Mouse (Mus musculus): ENCODE measurements around the gene Vil1. TPM values are rescaled to one million over a fixed set of nuclear protein-coding genes. Genes with fewer than 3 reads are reported as not detected.

Vil1 gene
- polyA plus RNA-seq, 1 experiment from 2014 or later: 17.5 TPM

GRCm38 (mm10) chr1:74373372-74373771 is 35.8 kb upstream of the Vil1 start:
- no peak overlapping the region for H3K27ac ChIP-seq (ENCODE audit: low read length)
- ATAC-seq (ENCODE audit: low FRiP score, low TSS enrichment): no peak
- H3K4me1 ChIP-seq (ENCODE audit: insufficient read depth, low read length): 0 out of 2 replicates have a peak, but pooled peaks cover 2% of the 10 kb centered on the region
- H3K9ac ChIP-seq (replicated peaks; ENCODE audit: low read length): no peak overlapping the region
- H3K4me2 ChIP-seq (replicated peaks; ENCODE audit: low read depth, low read length): no peak overlapping the region
- H3K4me3 ChIP-seq (ENCODE audit: low read length): no peak overlapping the region
- 77% methylated on average over 4 of the region's 4 CpGs for WGBS
- no peaks in the 10 kb centered on the region for H3K9me3 ChIP-seq (ENCODE audit: low read length)
- H3K27me3 ChIP-seq (ENCODE audit: insufficient read depth, low read length): no peaks in the 10 kb centered on the region
- no peaks in the 10 kb centered on the region for H3K36me3 ChIP-seq (ENCODE audit: insufficient read depth, low read length)

DNA sequence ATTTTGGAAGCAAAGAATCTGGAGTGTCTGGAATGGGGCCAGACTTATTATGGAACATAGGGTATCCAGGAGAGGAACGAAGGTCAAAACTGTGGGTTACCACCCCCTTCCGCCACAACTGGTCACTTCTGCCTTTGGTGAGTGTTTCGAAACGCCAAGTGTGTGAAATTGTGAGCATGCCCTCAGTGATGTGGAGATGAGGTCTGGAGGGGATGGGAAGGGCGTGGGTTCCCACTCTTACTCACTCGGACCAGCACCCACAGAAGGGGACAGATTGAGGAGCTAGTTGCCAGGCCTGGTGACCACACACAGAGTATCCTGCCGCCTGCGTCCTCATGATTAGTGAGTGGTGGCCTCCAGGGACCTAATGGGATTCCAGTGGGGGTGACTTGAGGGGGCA is 34.2 kb upstream of the Vil1 start, which contains the start of gene Slc11a1:
Slc11a1 (plus strand) TSS at position 216 of the 400 bp plus-strand sequence.
- Histone ChIP-seq H3K27me3 (ENCODE audit: insufficient read depth, low read length) (no peaks in the 10 kb centered on the region), H3K4me2 (replicated peaks; ENCODE audit: low read depth, low read length) (no peak within 1 kb of the TSS), H3K36me3 (ENCODE audit: insufficient read depth, low read length) (no peaks in the 10 kb centered on the region), H3K27ac (ENCODE audit: low read length) (no peak within 1 kb of the TSS), H3K4me3 (ENCODE audit: low read length) (no peak within 1 kb of the TSS), H3K9me3 (ENCODE audit: low read length) (no peaks in the 10 kb centered on the region), H3K4me1 (ENCODE audit: insufficient read depth, low read length) (no peaks in the 10 kb centered on the region), H3K9ac (replicated peaks; ENCODE audit: low read length) (no peak within 1 kb of the TSS; the same call in 1 of the 2 replicates)
- no peak for ATAC-seq (ENCODE audit: low FRiP score, low TSS enrichment)
- 65% methylated on average over 8 of the region's 8 CpGs for WGBS

DNA sequence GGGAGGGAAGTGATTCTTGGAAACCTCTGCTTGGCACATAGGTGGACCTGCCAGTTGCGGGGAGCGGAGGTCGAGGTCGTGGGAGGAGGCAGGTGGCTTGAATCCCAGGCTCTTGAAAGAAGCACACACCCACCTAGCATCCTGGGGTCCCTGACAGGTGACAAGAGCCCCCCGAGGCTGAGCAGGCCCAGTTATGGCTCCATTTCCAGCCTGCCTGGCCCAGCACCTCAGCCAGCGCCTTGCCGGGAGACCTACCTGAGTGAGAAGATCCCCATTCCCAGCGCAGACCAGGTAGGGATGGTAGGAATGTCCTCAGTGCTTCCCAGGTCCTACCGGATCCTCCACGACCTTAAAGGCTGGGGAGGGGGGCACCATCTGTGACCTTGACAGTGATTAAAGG is 33.6 kb upstream of the Vil1 start:
- Histone ChIP-seq H3K9ac (replicated peaks; ENCODE audit: low read length) (no peak overlapping the region), H3K36me3 (ENCODE audit: insufficient read depth, low read length) (no peaks in the 10 kb centered on the region), H3K4me3 (ENCODE audit: low read length) (no peak overlapping the region), H3K27ac (ENCODE audit: low read length) (no peak overlapping the region), H3K27me3 (ENCODE audit: insufficient read depth, low read length) (no peaks in the 10 kb centered on the region), H3K4me1 (ENCODE audit: insufficient read depth, low read length) (no peaks in the 10 kb centered on the region), H3K4me2 (replicated peaks; ENCODE audit: low read depth, low read length) (no peak overlapping the region), H3K9me3 (ENCODE audit: low read length) (no peaks in the 10 kb centered on the region)
- no peak for ATAC-seq (ENCODE audit: low FRiP score, low TSS enrichment)
- 61% methylated on average over 10 of the region's 10 CpGs for WGBS

GRCm38 (mm10) chr1:74376396-74376795 is 32.8 kb upstream of the Vil1 start:
- Histone ChIP-seq H3K4me3 (ENCODE audit: low read length) (no peak overlapping the region), H3K4me1 (ENCODE audit: insufficient read depth, low read length) (no peaks in the 10 kb centered on the region), H3K27ac (ENCODE audit: low read length) (no peak overlapping the region), H3K9ac (replicated peaks; ENCODE audit: low read length) (no peak overlapping the region), H3K9me3 (ENCODE audit: low read length) (no peaks in the 10 kb centered on the region), H3K4me2 (replicated peaks; ENCODE audit: low read depth, low read length) (no peak overlapping the region), H3K36me3 (ENCODE audit: insufficient read depth, low read length) (no peaks in the 10 kb centered on the region), H3K27me3 (ENCODE audit: insufficient read depth, low read length) (no peaks in the 10 kb centered on the region)
- no peak for ATAC-seq (ENCODE audit: low FRiP score, low TSS enrichment)
- WGBS: 76% methylated on average over 4 of the region's 4 CpGs

DNA sequence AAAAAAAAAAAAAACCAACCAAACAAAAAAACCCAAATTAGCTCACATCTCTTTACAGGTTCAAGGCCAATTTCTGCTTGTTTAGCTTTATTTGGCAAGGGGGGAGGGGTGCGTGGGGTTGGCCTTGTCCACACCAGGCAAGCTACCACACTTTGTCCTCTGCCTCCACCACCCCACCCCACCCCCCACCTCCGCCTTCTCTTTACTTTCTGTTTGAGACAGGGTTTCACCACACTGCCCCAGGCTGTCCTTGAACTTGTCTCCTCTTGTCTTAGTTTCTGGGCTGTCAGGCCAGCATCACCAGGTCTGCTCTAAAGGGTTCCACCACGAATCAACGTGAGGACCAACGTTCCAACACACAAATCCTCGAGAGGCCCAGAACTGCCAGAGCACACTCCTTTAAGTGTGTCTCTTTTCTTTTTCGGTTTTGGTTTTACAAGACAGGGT is 30.1 kb upstream of the Vil1 start:
- no peak overlapping the region for H3K9ac ChIP-seq (replicated peaks; ENCODE audit: low read length)
- ATAC-seq (ENCODE audit: low FRiP score, low TSS enrichment): no peak
- WGBS: 80% methylated on average over 7 of the region's 7 CpGs
- no peak overlapping the region for H3K4me3 ChIP-seq (ENCODE audit: low read length)
- H3K27me3 ChIP-seq (ENCODE audit: insufficient read depth, low read length): no peaks in the 10 kb centered on the region
- H3K9me3 ChIP-seq (ENCODE audit: low read length): no peaks in the 10 kb centered on the region
- H3K4me1 ChIP-seq (ENCODE audit: insufficient read depth, low read length): no peaks in the 10 kb centered on the region
- no peak overlapping the region for H3K4me2 ChIP-seq (replicated peaks; ENCODE audit: low read depth, low read length)
- no peak overlapping the region for H3K27ac ChIP-seq (ENCODE audit: low read length)
- no peaks in the 10 kb centered on the region for H3K36me3 ChIP-seq (ENCODE audit: insufficient read depth, low read length)

DNA sequence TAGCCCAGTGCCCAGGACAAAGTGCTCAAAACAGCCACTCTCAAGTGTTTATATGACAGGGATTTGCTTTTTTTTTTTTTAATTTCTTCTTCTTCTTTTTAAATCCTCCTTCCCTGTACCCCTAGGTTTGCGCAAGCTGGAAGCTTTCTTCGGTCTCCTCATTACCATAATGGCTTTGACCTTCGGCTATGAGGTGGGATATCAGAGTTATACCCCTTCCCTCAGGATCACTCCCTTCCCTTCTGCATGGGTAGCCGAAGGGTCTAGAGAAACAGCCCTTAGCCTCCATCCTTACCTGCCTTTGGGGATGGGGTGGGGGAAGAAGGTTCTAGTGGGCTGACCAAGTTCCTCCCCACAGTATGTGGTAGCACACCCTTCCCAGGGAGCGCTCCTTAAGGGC is 28.7 kb upstream of the Vil1 start:
- no peaks in the 10 kb centered on the region for H3K9me3 ChIP-seq (ENCODE audit: low read length)
- no peaks in the 10 kb centered on the region for H3K4me1 ChIP-seq (ENCODE audit: insufficient read depth, low read length)
- no peaks in the 10 kb centered on the region for H3K27me3 ChIP-seq (ENCODE audit: insufficient read depth, low read length)
- no peak for ATAC-seq (ENCODE audit: low FRiP score, low TSS enrichment)
- no peak overlapping the region for H3K9ac ChIP-seq (replicated peaks; ENCODE audit: low read length)
- 83% methylated on average over 5 of the region's 5 CpGs for WGBS
- H3K4me2 ChIP-seq (replicated peaks; ENCODE audit: low read depth, low read length): no peak overlapping the region
- no peak overlapping the region for H3K27ac ChIP-seq (ENCODE audit: low read length)
- H3K36me3 ChIP-seq (ENCODE audit: insufficient read depth, low read length): no peaks in the 10 kb centered on the region
- H3K4me3 ChIP-seq (ENCODE audit: low read length): no peak overlapping the region

DNA sequence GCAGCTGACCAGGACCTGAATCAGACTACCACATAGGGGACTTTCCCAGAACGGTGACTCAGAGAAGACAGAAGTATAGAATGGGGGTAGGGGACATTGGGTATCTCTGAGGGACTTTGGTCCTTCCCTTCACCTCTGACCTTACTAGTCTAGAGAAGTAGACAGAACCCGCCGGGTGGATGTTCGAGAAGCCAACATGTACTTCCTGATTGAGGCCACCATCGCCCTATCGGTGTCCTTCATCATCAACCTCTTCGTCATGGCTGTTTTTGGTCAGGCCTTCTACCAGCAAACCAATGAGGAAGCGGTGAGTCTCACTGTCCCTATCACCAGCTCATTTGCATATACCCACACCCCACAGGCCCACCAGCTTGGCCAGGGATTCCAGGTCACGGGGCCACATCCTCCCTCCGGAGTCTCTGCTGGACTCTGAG is 27.6 kb upstream of the Vil1 start:
- WGBS: 85% methylated on average over 10 of the region's 10 CpGs
- H3K4me3 ChIP-seq (ENCODE audit: low read length): no peak overlapping the region
- H3K4me1 ChIP-seq (ENCODE audit: insufficient read depth, low read length): peaks cover 3% of the 10 kb centered on the region; the same call in 1 of the 2 replicates
- no peak overlapping the region for H3K4me2 ChIP-seq (replicated peaks; ENCODE audit: low read depth, low read length)
- ATAC-seq (ENCODE audit: low FRiP score, low TSS enrichment): no peak
- H3K27me3 ChIP-seq (ENCODE audit: insufficient read depth, low read length): no peaks in the 10 kb centered on the region
- no peaks in the 10 kb centered on the region for H3K9me3 ChIP-seq (ENCODE audit: low read length)
- H3K9ac ChIP-seq (replicated peaks; ENCODE audit: low read length): no peak overlapping the region
- no peaks in the 10 kb centered on the region for H3K36me3 ChIP-seq (ENCODE audit: insufficient read depth, low read length)
- H3K27ac ChIP-seq (ENCODE audit: low read length): no peak overlapping the region

DNA sequence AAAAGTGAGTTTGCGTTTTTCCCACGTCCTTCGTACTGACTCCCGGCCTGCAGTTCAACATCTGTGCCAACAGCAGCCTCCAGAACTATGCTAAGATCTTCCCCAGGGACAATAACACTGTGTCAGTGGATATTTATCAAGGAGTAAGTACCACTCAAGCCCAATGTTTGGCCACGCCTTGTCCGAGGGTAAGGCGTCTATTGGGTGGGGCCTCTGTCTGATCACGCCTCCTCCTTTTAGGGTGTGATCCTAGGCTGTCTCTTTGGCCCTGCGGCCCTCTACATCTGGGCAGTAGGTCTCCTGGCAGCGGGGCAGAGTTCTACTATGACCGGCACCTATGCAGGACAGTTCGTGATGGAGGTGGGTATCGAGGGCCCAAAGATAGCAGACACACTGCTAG is 25.8 kb upstream of the Vil1 start:
- Histone ChIP-seq H3K9me3 (ENCODE audit: low read length) (no peaks in the 10 kb centered on the region), H3K36me3 (ENCODE audit: insufficient read depth, low read length) (no peaks in the 10 kb centered on the region), H3K27me3 (ENCODE audit: insufficient read depth, low read length) (no peaks in the 10 kb centered on the region), H3K9ac (replicated peaks; ENCODE audit: low read length) (no peak overlapping the region), H3K4me1 (ENCODE audit: insufficient read depth, low read length) (peaks cover 10% of the 10 kb centered on the region), H3K4me3 (ENCODE audit: low read length) (no peak overlapping the region), H3K27ac (ENCODE audit: low read length) (no peak overlapping the region), H3K4me2 (replicated peaks; ENCODE audit: low read depth, low read length) (no peak overlapping the region)
- WGBS: 79% methylated on average over 13 of the region's 13 CpGs
- ATAC-seq (ENCODE audit: low FRiP score, low TSS enrichment): no peak

DNA sequence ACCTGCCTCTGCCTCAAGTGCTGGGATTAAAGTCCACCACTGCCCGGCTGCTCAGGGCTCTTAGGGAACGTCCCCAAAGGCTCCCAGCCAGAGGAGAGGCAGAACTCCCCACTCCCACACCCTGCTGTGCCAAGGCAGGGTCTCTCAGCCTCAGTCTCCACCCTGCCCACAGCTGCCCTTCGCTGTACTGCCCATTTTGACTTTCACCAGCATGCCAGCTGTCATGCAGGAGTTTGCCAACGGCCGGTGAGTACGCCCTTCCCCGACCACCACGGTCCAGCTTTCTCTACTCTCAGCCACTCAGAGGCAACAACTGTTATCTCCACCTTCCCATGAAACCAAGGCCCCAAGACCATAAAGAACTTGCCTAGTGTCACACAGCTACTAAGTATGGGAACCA is 24.7 kb upstream of the Vil1 start:
- Histone ChIP-seq H3K4me2 (replicated peaks; ENCODE audit: low read depth, low read length) (no peak overlapping the region), H3K36me3 (ENCODE audit: insufficient read depth, low read length) (no peaks in the 10 kb centered on the region), H3K27ac (ENCODE audit: low read length) (no peak overlapping the region), H3K27me3 (ENCODE audit: insufficient read depth, low read length) (no peaks in the 10 kb centered on the region), H3K4me3 (ENCODE audit: low read length) (no peak overlapping the region), H3K9ac (replicated peaks; ENCODE audit: low read length) (no peak overlapping the region), H3K9me3 (ENCODE audit: low read length) (no peaks in the 10 kb centered on the region), H3K4me1 (ENCODE audit: insufficient read depth, low read length) (peaks cover 14% of the 10 kb centered on the region)
- ATAC-seq (ENCODE audit: low FRiP score, low TSS enrichment): no peak
- WGBS: 81% methylated on average over 8 of the region's 8 CpGs

GRCm38 (mm10) chr1:74385064-74385463 is 24.1 kb upstream of the Vil1 start:
- Histone ChIP-seq H3K4me2 (replicated peaks; ENCODE audit: low read depth, low read length) (no peak overlapping the region), H3K36me3 (ENCODE audit: insufficient read depth, low read length) (no peaks in the 10 kb centered on the region)
- 94% methylated on average over 10 of the region's 10 CpGs for WGBS

More at GRCm38 (mm10) chr1:74385064-74385463, 24.1 kb upstream of the Vil1 start:
- no peak overlapping the region for H3K9ac ChIP-seq (replicated peaks; ENCODE audit: low read length)
- H3K27ac ChIP-seq (ENCODE audit: low read length): no peak overlapping the region
- peaks cover 19% of the 10 kb centered on the region for H3K4me1 ChIP-seq (ENCODE audit: insufficient read depth, low read length)
- no peaks in the 10 kb centered on the region for H3K27me3 ChIP-seq (ENCODE audit: insufficient read depth, low read length)
- no peak for ATAC-seq (ENCODE audit: low FRiP score, low TSS enrichment)
- H3K4me3 ChIP-seq (ENCODE audit: low read length): no peak overlapping the region
- H3K9me3 ChIP-seq (ENCODE audit: low read length): no peaks in the 10 kb centered on the region
